Mouse (Mus musculus) testis, adult 2 months (tissue): Measurements from ENCODE around the gene Bicd2. TPM values are rescaled to one million over a fixed set of nuclear protein-coding genes. Genes with fewer than 3 reads are reported as not detected.

Source experiments
- H3K27ac ChIP-seq: fragments of 200-500 bp; 2 replicates; pipeline ENCODE4 v1.5.1; 2012; ENCODE audit warnings: low read depth, low read length; ENCODE audit not compliant: control insufficient read depth, insufficient read depth
- H3K27me3 ChIP-seq: fragments of 200-500 bp; 2 replicates; pipeline ENCODE4 v1.6.1; 2012; ENCODE audit warnings: mild to moderate bottlenecking, low read length, moderate library complexity; ENCODE audit not compliant: control insufficient read depth, insufficient read depth
- H3K36me3 ChIP-seq: fragments of 200-500 bp; 2 replicates; pipeline ENCODE4 v1.6.1; 2012; ENCODE audit warnings: mild to moderate bottlenecking, low read length; ENCODE audit not compliant: control insufficient read depth, insufficient read depth
- H3K4me1 ChIP-seq: fragments of 200-500 bp; 2 replicates; pipeline ENCODE4 v1.6.1; 2012; ENCODE audit warnings: low read length; ENCODE audit not compliant: control insufficient read depth, insufficient read depth
- H3K4me3 ChIP-seq: fragments of 200-500 bp; 2 replicates; pipeline ENCODE4 v1.5.1; 2012; ENCODE audit warnings: low read depth, mild to moderate bottlenecking, low read length, moderate library complexity, mixed read lengths; ENCODE audit not compliant: control insufficient read depth
- CTCF ChIP-seq: fragments of 200-500 bp; IDR thresholded peaks from 2 replicates; pipeline ENCODE4 v1.5.1; 2012; ENCODE audit warnings: low read depth, mild to moderate bottlenecking, inconsistent platforms, low read length, moderate library complexity; ENCODE audit not compliant: control insufficient read depth, insufficient read depth, insufficient replicate concordance
- POLR2A ChIP-seq: fragments of 200-500 bp; IDR thresholded peaks from 2 replicates; pipeline ENCODE4 v1.6.1; 2012; ENCODE audit warnings: low read depth, mild to moderate bottlenecking, inconsistent platforms, low read length, moderate library complexity; ENCODE audit not compliant: control insufficient read depth
- polyA plus RNA-seq: library from polyadenylated mRNA; depleted of rRNA; stranded (reverse); fragments of >200 nt; gene quantifications from 2 replicates; pipeline ENCODE4 v1.2.3, GENCODE M21; 2012; rRNA removed

Bicd2 gene
- polyA plus RNA-seq, 1 experiment, result 42.8 TPM

GRCm38 (mm10) chr13:49435745-49436144, 94.4 kb downstream of the Bicd2 start:
- Histone ChIP-seq H3K4me3 (no peak overlapping the region), H3K36me3 (peaks cover 1% of the 10 kb centered on the region), H3K27ac (no peak overlapping the region), H3K27me3 (no peaks in the 10 kb centered on the region), H3K4me1 (0 out of 2 replicates have a peak, but pooled peaks cover 2% of the 10 kb centered on the region)
- TF ChIP-seq POLR2A (no peak), CTCF (no peak)

- Histone ChIP-seq H3K4me1 (0 out of 2 replicates have a peak, but pooled peaks cover 2% of the 10 kb centered on the region), H3K27me3 (no peaks in the 10 kb centered on the region), H3K4me3 (no peak overlapping the region)
Measured at GRCm38 (mm10) chr13:49436170-49436569, 94.8 kb downstream of the Bicd2 start.

More at GRCm38 (mm10) chr13:49436170-49436569, 94.8 kb downstream of the Bicd2 start:
- H3K27ac ChIP-seq, result no peak overlapping the region
- peaks cover 1% of the 10 kb centered on the region for H3K36me3 ChIP-seq
- TF ChIP-seq CTCF (no peak), POLR2A (no peak)

Other genes starting within 250 kb of the Bicd2 start
- gene Wnk2, start 193.6 kb upstream of the Bicd2 start, polyA plus RNA-seq, result 1.0 and 1.6 TPM in 2 replicates
- 30.9 and 41.5 TPM in 2 replicates for gene Ninj1, start 154.1 kb upstream of the Bicd2 start, polyA plus RNA-seq
- gene Card19, start 125.5 kb upstream of the Bicd2 start, polyA plus RNA-seq, result 22.0 and 28.9 TPM in 2 replicates
- 37.7 and 51.3 TPM in 2 replicates for gene Susd3, start 92.9 kb upstream of the Bicd2 start, polyA plus RNA-seq
- 0.56 and 0.60 TPM in 2 replicates for gene Fgd3, start 21.3 kb upstream of the Bicd2 start, polyA plus RNA-seq
- gene Ippk, start 79.7 kb downstream of the Bicd2 start, polyA plus RNA-seq, result 11.6 and 12.2 TPM in 2 replicates
- gene Tes3-ps, start 151.7 kb downstream of the Bicd2 start, polyA plus RNA-seq, result 0.45 and 0.62 TPM in 2 replicates
- gene Ecm2, start 163.2 kb downstream of the Bicd2 start, polyA plus RNA-seq, result 0.42 and 0.96 TPM in 2 replicates
- 0.08 and 0.30 TPM in 2 replicates for gene Aspn, start 202.9 kb downstream of the Bicd2 start, polyA plus RNA-seq
- gene Omd, start 240.9 kb downstream of the Bicd2 start, polyA plus RNA-seq, result 0.12 and 0.20 TPM in 2 replicates